Mouse (Mus musculus): ENCODE measurements around the gene Rhag.

The Rhag gene

GRCm38 (mm10) chr17:40810934-40811333 lies at the start of gene Rhag:
Gene Rhag, plus strand, starts transcription at chr17:40811126.
- DNase-seq (ENCODE audit: inconsistent ontology term), result no peak

- DNase-seq (ENCODE audit: inconsistent ontology term), result no peak
Measured at GRCm38 (mm10) chr17:40763662-40764061, 47.3 kb upstream of the Rhag start.

- no peak for DNase-seq (ENCODE audit: inconsistent ontology term)
Measured at GRCm38 (mm10) chr17:40767120-40767519, 43.8 kb upstream of the Rhag start.

- DNase-seq (ENCODE audit: inconsistent ontology term), result no peak
Measured at GRCm38 (mm10) chr17:40789877-40790276, 21.0 kb upstream of the Rhag start.

GRCm38 (mm10) chr17:40793921-40794854 lies 16.7 kb upstream of the Rhag start:
- no peak for DNase-seq (ENCODE audit: inconsistent ontology term)

- peak; percentile 85 for DNase-seq (ENCODE audit: inconsistent ontology term)
Measured at GRCm38 (mm10) chr17:40802707-40803340, 8.1 kb upstream of the Rhag start.

- peak; percentile 33 for DNase-seq (ENCODE audit: inconsistent ontology term)
Measured at GRCm38 (mm10) chr17:40806550-40806949, 4.4 kb upstream of the Rhag start.

- no peak for DNase-seq (ENCODE audit: inconsistent ontology term)
Measured at GRCm38 (mm10) chr17:40806953-40807572, 3.9 kb upstream of the Rhag start, which contains the start of gene Crisp2. Gene Crisp2, minus strand, starts transcription at chr17:40807003.

- no peak for DNase-seq (ENCODE audit: inconsistent ontology term)
Measured at GRCm38 (mm10) chr17:40808071-40808470, 2.9 kb upstream of the Rhag start.

GRCm38 (mm10) chr17:40811560-40811959 lies 634 bp downstream of the Rhag start:
- no peak for DNase-seq (ENCODE audit: inconsistent ontology term)

- no peak for DNase-seq (ENCODE audit: inconsistent ontology term)
Measured at GRCm38 (mm10) chr17:40812259-40812658, 1.3 kb downstream of the Rhag start.

- no peak for DNase-seq (ENCODE audit: inconsistent ontology term)
Measured at GRCm38 (mm10) chr17:40817340-40817943, 6.5 kb downstream of the Rhag start.

GRCm38 (mm10) chr17:40821477-40821876 lies 10.6 kb downstream of the Rhag start:
- no peak for DNase-seq (ENCODE audit: inconsistent ontology term)

GRCm38 (mm10) chr17:40823817-40824216 lies 12.9 kb downstream of the Rhag start:
- DNase-seq (ENCODE audit: inconsistent ontology term), result no peak

- DNase-seq (ENCODE audit: inconsistent ontology term), result peak; percentile 38
Measured at GRCm38 (mm10) chr17:40824549-40824948, 13.6 kb downstream of the Rhag start.

- no peak for DNase-seq (ENCODE audit: inconsistent ontology term)
Measured at GRCm38 (mm10) chr17:40831870-40832269, 20.9 kb downstream of the Rhag start.

GRCm38 (mm10) chr17:40837308-40837707 lies 26.4 kb downstream of the Rhag start:
- peak; percentile 48 for DNase-seq (ENCODE audit: inconsistent ontology term)

- no peak for DNase-seq (ENCODE audit: inconsistent ontology term)
Measured at GRCm38 (mm10) chr17:40855065-40855464, 44.1 kb downstream of the Rhag start.

- DNase-seq (ENCODE audit: inconsistent ontology term), result no peak
Measured at GRCm38 (mm10) chr17:40868952-40869747, 58.2 kb downstream of the Rhag start.

GRCm38 (mm10) chr17:40872626-40873025 lies 61.7 kb downstream of the Rhag start:
- DNase-seq (ENCODE audit: inconsistent ontology term), result no peak

- DNase-seq (ENCODE audit: inconsistent ontology term), result no peak
Measured at GRCm38 (mm10) chr17:40873582-40874011, 62.7 kb downstream of the Rhag start.

All from Muller cell, postnatal 12 days (primary cell).